Mouse (Mus musculus): ENCODE data around the gene Ptges. TPM values are rescaled to one million over a fixed set of nuclear protein-coding genes. Genes with fewer than 3 reads are reported as not detected.

Ptges gene
- polyA plus RNA-seq, 1 experiment from 2014 or later = 2.7 TPM

DNA sequence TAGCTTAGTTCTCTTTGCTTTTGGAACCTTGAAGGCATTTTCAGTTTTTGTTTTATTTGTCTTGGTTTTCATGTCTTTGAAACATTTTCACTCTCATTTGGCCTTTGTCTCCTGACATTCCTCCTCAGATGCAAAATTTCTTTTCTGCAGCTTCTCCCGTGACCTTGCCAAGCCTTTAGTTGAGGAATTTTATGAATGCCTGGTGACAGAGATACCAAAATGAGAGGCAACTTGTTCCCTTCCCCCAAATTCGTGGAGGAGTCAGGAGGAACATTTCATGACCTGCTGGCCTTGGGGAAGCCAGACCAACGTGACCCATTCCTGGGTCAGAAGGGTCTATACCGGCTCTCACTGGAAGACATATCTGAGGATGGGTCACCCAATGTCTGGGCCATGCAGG lies 23.0 kb downstream of the Ptges start:
- ATAC-seq (ENCODE audit: low FRiP score) = no peak
- Histone ChIP-seq H3K4me2 (no peak overlapping the region), H3K4me1 (peaks cover 19% of the 10 kb centered on the region), H3K27me3 (peaks cover 24% of the 10 kb centered on the region), H3K4me3 (replicated peaks) (no peak overlapping the region), H3K36me3 (replicated peaks) (no peaks in the 10 kb centered on the region), H3K9me3 (no peaks in the 10 kb centered on the region), H3K27ac (no peak overlapping the region), H3K9ac (no peak overlapping the region)
- 68% methylated on average over 4 of the region's 4 CpGs for WGBS

DNA sequence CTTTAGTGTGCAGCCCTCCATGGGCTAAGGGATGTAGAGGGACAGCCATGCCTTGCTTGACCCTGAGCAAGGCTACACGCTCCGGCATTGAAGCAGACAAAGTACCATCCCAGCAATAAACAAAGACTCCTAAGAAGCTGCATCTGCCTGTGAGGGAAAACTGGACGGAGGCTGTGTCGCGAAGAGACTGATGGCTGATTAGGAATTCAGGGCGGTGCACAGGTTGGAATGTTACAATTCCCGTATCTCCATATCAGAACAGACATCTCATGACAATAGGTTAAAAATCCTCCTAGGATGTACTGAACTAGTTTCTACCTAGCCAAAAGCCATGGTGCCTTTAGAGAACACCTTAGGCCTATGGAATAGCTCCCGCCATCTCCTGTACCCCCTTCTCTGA lies 23.8 kb downstream of the Ptges start:
- Histone ChIP-seq H3K27ac (no peak overlapping the region), H3K9me3 (no peaks in the 10 kb centered on the region), H3K4me1 (peaks cover 19% of the 10 kb centered on the region), H3K9ac (no peak overlapping the region), H3K36me3 (replicated peaks) (no peaks in the 10 kb centered on the region), H3K4me3 (replicated peaks) (no peak overlapping the region), H3K27me3 (peaks cover 25% of the 10 kb centered on the region), H3K4me2 (no peak overlapping the region)
- 83% methylated on average over 8 of the region's 8 CpGs for WGBS
- ATAC-seq (ENCODE audit: low FRiP score) = no peak

DNA sequence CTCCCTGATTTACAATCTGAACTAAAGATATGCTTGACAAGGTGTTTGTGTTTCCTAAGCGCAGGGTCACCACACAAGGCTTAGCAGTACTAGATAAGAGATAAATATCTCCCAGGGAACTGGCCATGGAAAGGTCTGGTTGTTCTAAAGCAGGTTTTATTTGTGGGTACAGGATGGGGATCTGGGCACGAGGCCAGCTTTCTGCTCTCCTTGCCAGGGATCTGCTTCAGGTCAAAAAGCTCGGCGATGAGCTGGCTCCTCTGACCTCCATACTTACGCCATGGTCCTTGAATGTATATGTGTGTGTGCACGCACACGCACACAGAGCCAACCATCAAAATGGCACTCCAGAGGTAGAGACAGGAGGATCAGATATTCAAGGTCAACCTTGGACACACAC lies 24.7 kb downstream of the Ptges start:
- H3K36me3 ChIP-seq (replicated peaks) = no peaks in the 10 kb centered on the region
- H3K27me3 ChIP-seq = peaks cover 25% of the 10 kb centered on the region

DNA sequence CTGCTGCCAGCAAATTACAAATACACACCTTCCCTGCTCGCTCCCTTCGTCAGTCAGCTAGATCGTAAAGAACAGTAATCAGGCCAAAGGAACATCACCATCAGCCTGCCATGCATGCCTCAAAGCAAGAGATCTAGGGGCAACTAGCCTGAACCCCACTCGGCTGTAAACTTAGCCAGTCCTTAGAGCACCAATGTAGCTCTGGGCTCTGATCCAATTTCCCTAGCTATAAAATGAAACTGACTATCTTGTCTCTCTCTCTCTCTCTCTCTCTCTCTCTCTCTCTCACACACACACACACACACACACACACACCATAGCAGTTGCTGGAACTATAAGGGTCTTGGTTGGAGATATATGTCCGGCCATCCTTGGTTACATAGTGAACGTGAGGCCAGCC lies 25.4 kb downstream of the Ptges start:
- Histone ChIP-seq H3K27me3 (peaks cover 25% of the 10 kb centered on the region), H3K9me3 (no peaks in the 10 kb centered on the region), H3K4me1 (peaks cover 19% of the 10 kb centered on the region), H3K36me3 (replicated peaks) (no peaks in the 10 kb centered on the region), H3K4me3 (replicated peaks) (no peak overlapping the region), H3K27ac (no peak overlapping the region), H3K9ac (no peak overlapping the region), H3K4me2 (no peak overlapping the region)
- 89% methylated on average over 6 of the region's 6 CpGs for WGBS
- no peak for ATAC-seq (ENCODE audit: low FRiP score)

More for the DNA sequence above, 24.7 kb downstream of the Ptges start:
- Histone ChIP-seq H3K4me3 (replicated peaks) (no peak overlapping the region), H3K4me2 (no peak overlapping the region), H3K9ac (no peak overlapping the region), H3K4me1 (peaks cover 19% of the 10 kb centered on the region), H3K27ac (no peak overlapping the region), H3K9me3 (no peaks in the 10 kb centered on the region)
- ATAC-seq (ENCODE audit: low FRiP score) = no peak
- WGBS = 90% methylated on average over 7 of the region's 7 CpGs

DNA sequence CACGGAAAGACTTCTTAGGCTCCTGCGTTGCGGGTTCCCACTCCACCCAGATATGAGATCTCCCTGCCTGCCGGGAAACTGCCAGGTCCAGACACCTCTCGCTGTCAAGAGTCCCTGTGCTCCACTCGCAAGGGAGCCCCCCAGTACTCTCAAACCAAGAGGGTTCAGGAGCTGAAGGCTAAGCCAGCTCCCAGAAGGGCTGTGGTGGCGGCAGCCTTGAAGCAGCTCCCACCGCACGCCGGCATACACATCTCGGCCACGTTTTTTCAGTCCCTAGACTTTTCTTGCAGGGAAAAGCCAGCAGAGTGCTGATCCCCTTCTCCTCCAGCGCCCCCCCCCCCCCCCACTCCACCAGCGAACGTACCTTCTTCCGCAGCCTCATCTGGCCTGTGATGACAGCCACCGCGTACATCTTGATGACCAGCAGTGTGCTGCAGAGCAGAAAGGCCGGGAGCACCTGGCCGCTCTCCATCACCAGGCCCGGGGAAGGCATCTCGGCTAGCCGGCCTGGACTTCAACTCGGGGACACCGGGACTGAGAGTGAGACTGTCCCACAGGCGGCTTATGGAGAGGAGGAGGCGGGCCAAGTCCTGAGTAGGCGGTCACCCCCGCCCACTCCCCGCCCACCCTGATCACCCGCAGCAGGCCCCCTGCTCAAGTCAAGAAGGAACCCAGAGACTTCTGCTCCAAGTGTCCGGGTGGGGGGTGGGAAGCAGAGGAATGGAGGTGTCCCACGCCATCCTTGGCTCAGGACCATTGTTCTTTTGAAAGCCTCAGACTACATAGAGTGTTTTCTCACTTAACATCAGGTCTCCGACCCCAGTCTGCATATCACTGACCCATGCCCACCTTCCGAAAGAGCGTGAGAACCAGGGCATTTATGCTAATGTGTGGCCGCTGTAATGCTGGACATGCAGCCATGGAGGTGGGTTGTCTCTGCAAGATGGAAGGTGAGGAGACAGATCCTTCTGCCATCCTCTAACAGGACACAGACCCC lies 26.6 kb downstream of the Ptges start:
- Histone ChIP-seq H3K4me1 (peaks cover 19% of the 10 kb centered on the region), H3K36me3 (replicated peaks) (no peaks in the 10 kb centered on the region), H3K4me2 (peak overlapping the region; percentile 73), H3K27me3 (peaks cover 25% of the 10 kb centered on the region), H3K9me3 (no peaks in the 10 kb centered on the region), H3K9ac (peak overlapping the region; percentile 50), H3K4me3 (replicated peaks) (peak overlapping the region; percentile 39), H3K27ac (no peak overlapping the region)
- ATAC-seq (ENCODE audit: low FRiP score) = 0 out of 2 replicates have a peak, but pooled peaks have one; percentile 33
- WGBS = 11% methylated on average over 33 of the region's 37 CpGs

DNA sequence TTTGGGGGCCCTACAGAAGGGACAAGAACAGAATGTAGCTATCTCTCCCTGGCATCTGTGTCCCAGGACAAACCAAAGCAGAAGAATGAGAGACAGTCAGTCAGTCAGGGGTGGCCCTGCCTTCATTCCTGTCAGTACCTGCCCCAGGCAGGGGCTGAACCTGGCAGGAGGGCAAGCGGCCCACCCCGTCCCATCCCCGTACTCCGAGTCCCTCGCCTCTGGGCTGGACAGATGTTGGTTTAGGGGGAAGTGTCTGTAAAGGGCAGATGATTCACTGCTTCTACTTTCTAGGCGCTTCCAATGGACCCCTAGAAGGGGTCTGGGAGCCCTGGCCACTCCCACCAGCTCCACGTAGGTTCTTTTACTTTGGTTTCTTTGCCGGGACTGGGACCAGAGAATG lies 27.4 kb downstream of the Ptges start:
- H3K36me3 ChIP-seq (replicated peaks) = no peaks in the 10 kb centered on the region
- peaks cover 25% of the 10 kb centered on the region for H3K4me1 ChIP-seq
- 40% methylated on average over 8 of the region's 8 CpGs for WGBS
- peak overlapping the region; percentile 73 for H3K4me2 ChIP-seq
- no peak overlapping the region for H3K27ac ChIP-seq
- peaks cover 25% of the 10 kb centered on the region for H3K27me3 ChIP-seq
- no peak for ATAC-seq (ENCODE audit: low FRiP score)
- no peaks in the 10 kb centered on the region for H3K9me3 ChIP-seq
- peak overlapping the region; percentile 39 for H3K4me3 ChIP-seq (replicated peaks)
- H3K9ac ChIP-seq = 0 out of 2 replicates have a peak overlapping the region, but pooled peaks have one; percentile 50

DNA sequence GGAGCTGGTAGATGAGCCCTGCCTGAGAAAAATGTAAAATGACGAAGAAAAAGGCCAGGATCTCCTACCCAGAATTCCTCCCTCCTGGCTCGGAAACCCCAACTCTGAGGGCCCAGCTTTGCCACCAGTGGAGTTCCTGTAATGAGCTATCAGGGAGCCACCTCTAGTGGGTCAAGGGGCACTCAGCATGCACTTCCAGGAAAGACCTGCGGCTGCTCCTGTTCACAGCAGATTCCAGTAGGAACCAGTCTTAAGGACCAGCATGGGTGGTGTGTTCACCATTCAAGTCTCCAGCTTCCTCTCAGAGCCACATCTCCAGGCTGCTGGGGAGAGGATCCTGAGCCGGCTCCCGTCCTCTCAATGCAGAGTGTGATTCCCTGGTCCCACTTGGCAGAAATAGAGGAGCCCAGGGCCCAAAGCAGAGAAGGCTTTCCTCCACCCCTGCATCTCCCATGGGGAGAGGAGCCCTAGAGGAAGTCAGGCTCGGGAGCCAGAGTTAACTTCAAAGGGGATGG lies 28.0 kb downstream of the Ptges start:
- Histone ChIP-seq H3K4me2 (no peak overlapping the region), H3K36me3 (replicated peaks) (no peaks in the 10 kb centered on the region), H3K4me3 (replicated peaks) (no peak overlapping the region)

DNA sequence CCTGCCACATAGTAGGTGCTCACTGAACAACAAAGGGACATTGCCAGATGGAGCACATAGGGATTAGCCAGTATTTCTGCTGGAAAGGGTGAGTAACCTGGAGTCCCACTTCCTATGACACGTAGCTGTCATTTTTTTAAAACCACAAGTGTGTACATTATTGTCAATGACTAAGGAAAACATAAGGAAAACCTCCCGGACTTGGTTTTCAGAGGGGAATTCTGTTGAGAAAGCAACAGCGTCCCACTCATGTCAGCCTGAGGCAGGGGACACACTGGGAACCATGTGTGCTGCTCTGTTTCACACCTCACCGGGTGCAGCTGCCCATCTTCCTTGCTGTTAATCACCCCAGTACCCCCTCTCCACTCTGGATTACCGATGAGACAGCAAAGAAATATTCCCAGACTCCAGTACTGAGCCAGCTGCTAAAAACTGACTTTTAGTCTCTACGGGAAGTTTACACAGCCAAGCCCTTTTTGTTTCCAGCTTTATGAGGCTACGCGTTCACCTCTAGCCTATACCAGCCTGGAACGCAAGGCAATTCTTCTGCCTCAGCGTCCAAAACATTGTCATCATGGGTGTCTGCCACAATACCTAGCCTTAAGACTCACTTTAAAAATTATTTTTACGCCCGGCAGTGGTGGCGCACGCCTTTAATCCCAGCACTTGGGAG lies 30.1 kb downstream of the Ptges start:
- Histone ChIP-seq H3K9ac (no peak overlapping the region), H3K27me3 (peaks cover 25% of the 10 kb centered on the region), H3K4me2 (no peak overlapping the region), H3K27ac (no peak overlapping the region), H3K4me1 (peaks cover 26% of the 10 kb centered on the region), H3K4me3 (replicated peaks) (no peak overlapping the region), H3K9me3 (no peaks in the 10 kb centered on the region), H3K36me3 (replicated peaks) (no peaks in the 10 kb centered on the region)
- WGBS = 90% methylated on average over 14 of the region's 14 CpGs
- no peak for ATAC-seq (ENCODE audit: low FRiP score)

More for the DNA sequence above, 28.0 kb downstream of the Ptges start:
- WGBS = 67% methylated on average over 6 of the region's 6 CpGs
- Histone ChIP-seq H3K27ac (no peak overlapping the region), H3K4me1 (peaks cover 26% of the 10 kb centered on the region), H3K27me3 (peaks cover 25% of the 10 kb centered on the region), H3K9ac (no peak overlapping the region), H3K9me3 (no peaks in the 10 kb centered on the region)
- no peak for ATAC-seq (ENCODE audit: low FRiP score)

DNA sequence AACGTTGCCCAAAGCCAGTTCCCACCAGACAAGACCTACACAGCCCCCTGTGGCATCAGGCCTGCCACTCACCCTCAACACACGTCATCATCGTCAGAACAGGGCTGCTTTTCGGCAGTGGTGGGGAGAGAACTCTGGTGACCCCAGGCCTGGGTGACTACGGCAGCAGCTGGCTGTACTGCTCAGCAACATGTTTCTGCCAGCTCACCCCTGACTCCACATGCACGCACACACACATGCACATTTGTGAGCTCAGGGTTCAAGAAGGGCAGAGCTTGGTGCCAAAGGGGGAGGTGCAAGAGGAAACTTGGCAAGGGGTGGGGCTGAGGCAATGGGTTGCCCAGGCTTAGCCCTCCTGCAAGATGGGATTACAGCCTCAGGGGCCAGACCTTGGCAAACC lies 32.4 kb downstream of the Ptges start:
- Histone ChIP-seq H3K27ac (no peak overlapping the region), H3K9ac (no peak overlapping the region), H3K9me3 (no peaks in the 10 kb centered on the region), H3K4me2 (no peak overlapping the region), H3K4me3 (replicated peaks) (no peak overlapping the region), H3K4me1 (peaks cover 13% of the 10 kb centered on the region; the same call in 1 of the 2 replicates), H3K27me3 (peaks cover 8% of the 10 kb centered on the region), H3K36me3 (replicated peaks) (no peaks in the 10 kb centered on the region)
- no peak for ATAC-seq (ENCODE audit: low FRiP score)
- WGBS = 53% methylated on average over 6 of the region's 6 CpGs

DNA sequence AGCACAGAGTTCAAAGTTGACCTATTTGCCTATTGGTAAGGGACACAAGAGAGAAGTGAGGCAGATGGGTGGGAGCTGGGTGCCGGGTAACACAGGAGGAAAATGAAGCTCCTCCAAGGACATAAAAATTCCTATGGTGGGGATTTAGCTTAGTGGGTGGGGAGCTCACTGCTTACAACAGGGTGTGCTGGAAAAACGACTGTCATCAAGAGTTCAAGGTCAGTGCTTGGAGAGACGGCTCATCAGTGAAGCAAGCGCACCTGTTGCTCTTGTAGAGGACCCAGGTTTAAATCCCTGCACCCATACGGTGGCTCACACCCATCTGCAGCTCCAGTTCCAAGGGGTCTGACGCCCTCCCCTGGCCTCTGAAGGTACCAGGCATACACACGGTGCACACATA lies 35.7 kb downstream of the Ptges start:
- Histone ChIP-seq H3K9me3 (no peaks in the 10 kb centered on the region), H3K27ac (no peak overlapping the region), H3K4me3 (replicated peaks) (no peak overlapping the region), H3K4me1 (peaks cover 13% of the 10 kb centered on the region; the same call in 1 of the 2 replicates), H3K9ac (no peak overlapping the region), H3K4me2 (no peak overlapping the region), H3K27me3 (no peaks in the 10 kb centered on the region), H3K36me3 (replicated peaks) (no peaks in the 10 kb centered on the region)
- 83% methylated on average over 7 of the region's 7 CpGs for WGBS
- ATAC-seq (ENCODE audit: low FRiP score) = no peak

DNA sequence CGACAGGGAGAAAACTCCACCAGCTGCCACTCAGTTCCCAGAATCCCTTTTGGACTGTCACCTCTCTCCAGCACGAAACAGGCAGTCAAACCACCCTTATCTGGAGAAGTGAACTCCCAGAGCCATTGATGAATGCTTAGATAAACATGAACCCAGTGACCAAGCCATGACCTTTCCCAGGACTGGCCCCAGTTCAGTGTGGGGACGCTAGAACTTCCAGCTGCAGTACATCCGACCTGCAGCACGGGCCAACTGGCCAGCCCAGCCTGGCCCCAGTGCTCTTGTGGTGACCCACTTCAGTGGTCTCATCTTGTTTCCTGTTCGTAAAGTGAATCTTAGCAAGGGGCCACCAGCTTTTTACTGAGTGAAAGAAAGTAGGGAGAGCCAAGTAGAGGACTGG lies 36.3 kb downstream of the Ptges start:
- Histone ChIP-seq H3K4me2 (no peak overlapping the region), H3K27ac (no peak overlapping the region), H3K36me3 (replicated peaks) (no peaks in the 10 kb centered on the region), H3K4me1 (peaks cover 13% of the 10 kb centered on the region; the same call in 1 of the 2 replicates), H3K9me3 (no peaks in the 10 kb centered on the region), H3K9ac (no peak overlapping the region), H3K4me3 (replicated peaks) (no peak overlapping the region), H3K27me3 (no peaks in the 10 kb centered on the region)
- 55% methylated on average over 6 of the region's 6 CpGs for WGBS
- ATAC-seq (ENCODE audit: low FRiP score) = no peak

DNA sequence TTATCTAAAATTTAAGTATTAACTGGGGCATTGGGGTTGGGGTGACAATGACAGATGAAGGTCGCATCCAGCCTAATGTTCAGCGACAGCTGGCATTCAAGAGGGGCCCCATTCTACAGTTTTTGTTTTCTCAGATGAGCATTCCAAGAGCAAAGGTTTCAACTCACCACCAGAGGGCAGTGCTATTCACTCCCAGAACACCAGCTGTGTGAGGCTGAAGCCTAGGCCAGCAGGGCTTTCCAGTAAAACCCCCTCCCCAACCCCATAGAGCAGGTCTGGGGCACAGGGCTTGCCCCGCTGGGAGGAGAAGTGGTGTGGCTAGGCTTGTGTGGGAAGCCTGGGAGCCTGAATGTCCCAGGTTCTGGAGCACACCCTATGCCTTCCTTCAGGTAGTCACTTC lies 38.7 kb downstream of the Ptges start:
- no peak overlapping the region for H3K9ac ChIP-seq
- peaks cover 6% of the 10 kb centered on the region; the same call in 1 of the 2 replicates for H3K4me1 ChIP-seq
- H3K27ac ChIP-seq = no peak overlapping the region
- 5% methylated on average over 3 of the region's 3 CpGs for WGBS
- no peaks in the 10 kb centered on the region for H3K27me3 ChIP-seq
- H3K4me2 ChIP-seq = no peak overlapping the region
- no peaks in the 10 kb centered on the region for H3K36me3 ChIP-seq (replicated peaks)
- ATAC-seq (ENCODE audit: low FRiP score) = peak; percentile 33; the same call in 1 of the 2 replicates
- no peak overlapping the region for H3K4me3 ChIP-seq (replicated peaks)
- H3K9me3 ChIP-seq = no peaks in the 10 kb centered on the region

All from forebrain, embryonic 12.5 days (tissue).